Mouse (Mus musculus) hindbrain, embryonic 15.5 days (tissue): ENCODE measurements around the gene Nxf1. TPM values are rescaled to one million over a fixed set of nuclear protein-coding genes. Genes with fewer than 3 reads are reported as not detected.
A peak's percentile ranks its signal among the peaks of the same experiment; 100 is the strongest.

ENCODE experiments used
- ATAC-seq: fragments of 200-750 bp; cut with Nextera tagmentation; 2 replicates; pipeline ENCODE4 v1.8.0; 2017; ENCODE audit warnings: low read depth, moderate number of reproducible peaks, moderate TSS enrichment; ENCODE audit not compliant: low FRiP score
- H3K27ac ChIP-seq: fragments of 300-500 bp; sonication (generic); replicated peaks from 2 replicates; pipeline ENCODE4 v1.5.1; 2015; ENCODE audit warnings: mild to moderate bottlenecking, inconsistent platforms
- H3K27me3 ChIP-seq: fragments of 300-500 bp; sonication (generic); 2 replicates; pipeline ENCODE4 v1.6.1; 2015; ENCODE audit warnings: control low read depth, inconsistent platforms
- H3K36me3 ChIP-seq: fragments of 300-500 bp; sonication (generic); 2 replicates; pipeline ENCODE4 v1.6.1; 2015; ENCODE audit warnings: control low read depth, inconsistent platforms
- H3K4me1 ChIP-seq: fragments of 300-500 bp; sonication (generic); replicated peaks from 2 replicates; pipeline ENCODE4 v1.6.1; 2015; ENCODE audit warnings: control low read depth, inconsistent platforms
- H3K4me2 ChIP-seq: fragments of 300-500 bp; sonication (generic); 2 replicates; pipeline ENCODE4 v1.6.1; 2015; ENCODE audit warnings: moderate library complexity, mild to moderate bottlenecking, inconsistent platforms
- H3K4me3 ChIP-seq: fragments of 300-500 bp; sonication (generic); 2 replicates; pipeline ENCODE4 v1.5.1; 2015; ENCODE audit warnings: mild to moderate bottlenecking, inconsistent platforms
- H3K9ac ChIP-seq: fragments of 300-500 bp; sonication (generic); 2 replicates; pipeline ENCODE4 v1.6.1; 2015; ENCODE audit warnings: inconsistent platforms
- H3K9me3 ChIP-seq: fragments of 300-500 bp; sonication (generic); 2 replicates; pipeline ENCODE4 v1.6.1; 2016; ENCODE audit warnings: control low read depth, inconsistent platforms
- WGBS: fragments of 180-500 bp; shearing (Covaris S2); methylation state at CpG from one replicate; pipeline ENCODE4 v1.1.7; 2015; 5-methylcytosine and 5-hydroxymethylcytosine counted together
- microRNA-seq: library from miRNA; unstranded; fragments of <30 nt; microRNA quantifications from one replicate; pipeline ENCODE4, GENCODE M21; 2016
- polyA plus RNA-seq: library from polyadenylated mRNA; unstranded; fragments of >200 nt; fragmentation: Nextera tagmentation; extraction: Ambion mirVana; gene quantifications from 2 replicates; pipeline ENCODE4 v1.2.1, GENCODE M21; 2015

The Nxf1 gene
- polyA plus RNA-seq, 1 experiment from 2014 or later: 145 TPM

- H3K36me3 ChIP-seq: peaks cover 20% of the 10 kb centered on the region; the same call in 1 of the 2 replicates
- WGBS: 86% methylated on average over 3 of the region's 3 CpGs
- peak overlapping the region; percentile 35 for H3K4me2 ChIP-seq
- H3K4me1 ChIP-seq: peaks cover 56% of the 10 kb centered on the region
- H3K4me3 ChIP-seq: no peak overlapping the region
- no peak overlapping the region for H3K27ac ChIP-seq
- ATAC-seq: no peak
- H3K27me3 ChIP-seq: no peaks in the 10 kb centered on the region
- H3K9me3 ChIP-seq: no peaks in the 10 kb centered on the region
- H3K9ac ChIP-seq: no peak overlapping the region
Measured at GRCm38 (mm10) chr19:8817001-8817400, 60.1 kb downstream of the Nxf1 start.

- H3K36me3 ChIP-seq: peaks cover 15% of the 10 kb centered on the region
- 33% methylated on average over 14 of the region's 14 CpGs for whole genome bisulfite sequencing
- H3K27me3 ChIP-seq: no peaks in the 10 kb centered on the region
- no peaks in the 10 kb centered on the region for H3K9me3 ChIP-seq
- peak overlapping the region; percentile 99 for H3K27ac ChIP-seq
- no peak for ATAC-seq
- H3K4me2 ChIP-seq: peak overlapping the region; percentile 91
- peaks cover 69% of the 10 kb centered on the region for H3K4me1 ChIP-seq
- peak overlapping the region; percentile 62 for H3K9ac ChIP-seq
- H3K4me3 ChIP-seq: peak overlapping the region; percentile 96
Measured at GRCm38 (mm10) chr19:8818301-8818798, 61.5 kb downstream of the Nxf1 start.

GRCm38 (mm10) chr19:8818801-8819595 is 62.1 kb downstream of the Nxf1 start, which contains the start of gene Ttc9c:
TSS of gene Ttc9c (minus strand) at chr19:8819333.
- Histone ChIP-seq H3K27me3 (no peaks in the 10 kb centered on the region), H3K36me3 (peaks cover 16% of the 10 kb centered on the region), H3K9ac (peak within 1 kb of the TSS; percentile 98), H3K4me3 (peak within 1 kb of the TSS; percentile 96), H3K4me2 (peak within 1 kb of the TSS; percentile 91), H3K27ac (peak within 1 kb of the TSS; percentile 99), H3K4me1 (peaks cover 65% of the 10 kb centered on the region), H3K9me3 (no peaks in the 10 kb centered on the region)
- peak; percentile 94 for ATAC-seq
- WGBS: under 1% methylated on average over 33 of the region's 33 CpGs

- ATAC-seq: peak; percentile 97
- Histone ChIP-seq H3K4me2 (peak within 1 kb of the TSS; percentile 91), H3K4me1 (peaks cover 62% of the 10 kb centered on the region), H3K9ac (peak within 1 kb of the TSS; percentile 98), H3K27ac (peak within 1 kb of the TSS; percentile 99), H3K36me3 (peaks cover 22% of the 10 kb centered on the region), H3K4me3 (peak within 1 kb of the TSS; percentile 96), H3K27me3 (no peaks in the 10 kb centered on the region), H3K9me3 (no peaks in the 10 kb centered on the region)
- WGBS: under 1% methylated on average over 74 of the region's 83 CpGs
Measured at GRCm38 (mm10) chr19:8819596-8820423, 62.9 kb downstream of the Nxf1 start, which contains the start of gene Hnrnpul2. TSS of gene Hnrnpul2 (plus strand) at chr19:8820010.

Small RNA genes within 50 kb of the gene (microRNA-seq; reads per million reads assigned to microRNA genes)
- not detected for gene Mir6992

Other genes starting within 250 kb of the Nxf1 start
- 12.0 and 12.7 TPM in 2 replicates for gene Slc22a8, start 165.8 kb upstream of the Nxf1 start, polyA plus RNA-seq
- gene Slc22a6, start 139.0 kb upstream of the Nxf1 start, polyA plus RNA-seq: 9.6 and 11.9 TPM in 2 replicates
- 0.54 and 0.67 TPM in 2 replicates for gene Chrm1, start 93.3 kb upstream of the Nxf1 start, polyA plus RNA-seq
- 170 and 175 TPM in 2 replicates for gene Slc3a2, start 33.7 kb upstream of the Nxf1 start, polyA plus RNA-seq
- 91.9 and 96.1 TPM in 2 replicates for gene Wdr74, start 21.2 kb upstream of the Nxf1 start, polyA plus RNA-seq
- gene 1700092M07Rik, start 16.4 kb upstream of the Nxf1 start, polyA plus RNA-seq: 1.3 and 1.7 TPM in 2 replicates
- gene Stx5a, start 15.7 kb upstream of the Nxf1 start, polyA plus RNA-seq: 113 and 122 TPM in 2 replicates
- 213 and 214 TPM in 2 replicates for gene Tmem223, start 13.9 kb downstream of the Nxf1 start, polyA plus RNA-seq
- gene Tmem179b, start 17.4 kb downstream of the Nxf1 start, polyA plus RNA-seq: 31.6 and 33.1 TPM in 2 replicates
- 30.5 and 32.8 TPM in 2 replicates for gene Taf6l, start 29.3 kb downstream of the Nxf1 start, polyA plus RNA-seq
- gene Polr2g, start 41.5 kb downstream of the Nxf1 start, polyA plus RNA-seq: 133 and 144 TPM in 2 replicates
- 7.8 and 8.6 TPM in 2 replicates for gene Zbtb3, start 45.5 kb downstream of the Nxf1 start, polyA plus RNA-seq
- 56.8 and 58.6 TPM in 2 replicates for gene Ttc9c, start 62.3 kb downstream of the Nxf1 start, polyA plus RNA-seq
- 5.4 and 6.5 TPM in 2 replicates for gene Hnrnpul2, start 62.9 kb downstream of the Nxf1 start, polyA plus RNA-seq
- not detected in 2 replicates for gene AC129217.1, start 72.7 kb downstream of the Nxf1 start, polyA plus RNA-seq
- 101 and 104 TPM in 2 replicates for gene Bscl2, start 80.4 kb downstream of the Nxf1 start, polyA plus RNA-seq
- gene Gng3, start 82.1 kb downstream of the Nxf1 start, polyA plus RNA-seq: 450 and 460 TPM in 2 replicates
- 0.61 and 0.92 TPM in 2 replicates for gene Lrrn4cl, start 93.7 kb downstream of the Nxf1 start, polyA plus RNA-seq
- gene Ubxn1, start 114.4 kb downstream of the Nxf1 start, polyA plus RNA-seq: 141 and 145 TPM in 2 replicates
- 60.2 and 61.5 TPM in 2 replicates for gene Uqcc3, start 123.8 kb downstream of the Nxf1 start, polyA plus RNA-seq
- gene Lbhd1, start 126.7 kb downstream of the Nxf1 start, polyA plus RNA-seq: 43.0 and 45.2 TPM in 2 replicates
- not detected in 2 replicates for gene Gm49403, start 126.9 kb downstream of the Nxf1 start, polyA plus RNA-seq
- gene 1810009A15Rik, start 131.8 kb downstream of the Nxf1 start, polyA plus RNA-seq: 45.3 and 51.6 TPM in 2 replicates
- gene Gm49416, start 131.9 kb downstream of the Nxf1 start, polyA plus RNA-seq: not detected in 2 replicates
- gene Ints5, start 135.9 kb downstream of the Nxf1 start, polyA plus RNA-seq: 33.0 and 35.3 TPM in 2 replicates
- gene Ganab, start 141.0 kb downstream of the Nxf1 start, polyA plus RNA-seq: 83.0 and 84.9 TPM in 2 replicates
- 94.3 and 98.1 TPM in 2 replicates for gene B3gat3, start 163.3 kb downstream of the Nxf1 start, polyA plus RNA-seq
- gene Rom1, start 172.3 kb downstream of the Nxf1 start, polyA plus RNA-seq: 2.7 and 3.1 TPM in 2 replicates
- gene Eml3, start 172.5 kb downstream of the Nxf1 start, polyA plus RNA-seq: 9.9 and 12.8 TPM in 2 replicates
- gene Mta2, start 184.8 kb downstream of the Nxf1 start, polyA plus RNA-seq: 103 and 109 TPM in 2 replicates
- 24.9 and 25.4 TPM in 2 replicates for gene Tut1, start 196.8 kb downstream of the Nxf1 start, polyA plus RNA-seq
- gene Eef1g, start 210.0 kb downstream of the Nxf1 start, polyA plus RNA-seq: 289 TPM in 2 replicates
- 4.6 TPM in 2 replicates for gene Ahnak, start 232.2 kb downstream of the Nxf1 start, polyA plus RNA-seq